Mouse (Mus musculus): ENCODE data around the gene Mef2b.
"Not testable (repeated sequence)": the region's sequence is repeated elsewhere in the genome, so short reads cannot be mapped to it uniquely, and the experiment has no call there.

The Mef2b gene

GRCm38 (mm10) chr8:70179082-70179481 lies 39.6 kb downstream of the Mef2b start:
- no peak for DNase-seq (ENCODE audit: low spot score)

- DNase-seq (ENCODE audit: low spot score), result no peak
Measured at GRCm38 (mm10) chr8:70181212-70181902, 41.8 kb downstream of the Mef2b start.

GRCm38 (mm10) chr8:70181903-70182252 lies 42.4 kb downstream of the Mef2b start:
- no peak for DNase-seq (ENCODE audit: low spot score)

- DNase-seq (ENCODE audit: low spot score), result no peak
Measured at GRCm38 (mm10) chr8:70183194-70183593, 43.7 kb downstream of the Mef2b start.

GRCm38 (mm10) chr8:70188707-70189106 lies 49.2 kb downstream of the Mef2b start:
- no peak for DNase-seq (ENCODE audit: low spot score)

GRCm38 (mm10) chr8:70193238-70193637 lies 53.7 kb downstream of the Mef2b start:
- no peak for DNase-seq (ENCODE audit: low spot score)

- no peak for DNase-seq (ENCODE audit: low spot score)
Measured at GRCm38 (mm10) chr8:70194191-70194590, 54.7 kb downstream of the Mef2b start.

- no peak for DNase-seq (ENCODE audit: low spot score)
Measured at GRCm38 (mm10) chr8:70195762-70196161, 56.3 kb downstream of the Mef2b start.

- no peak for DNase-seq (ENCODE audit: low spot score)
Measured at GRCm38 (mm10) chr8:70197603-70198002, 58.1 kb downstream of the Mef2b start.

GRCm38 (mm10) chr8:70200098-70200681 lies 60.7 kb downstream of the Mef2b start:
- no peak for DNase-seq (ENCODE audit: low spot score)

- DNase-seq (ENCODE audit: low spot score), result no peak
Measured at GRCm38 (mm10) chr8:70201417-70201816, 61.9 kb downstream of the Mef2b start.

GRCm38 (mm10) chr8:70203072-70203471 lies 63.6 kb downstream of the Mef2b start:
- no peak for DNase-seq (ENCODE audit: low spot score)

- DNase-seq (ENCODE audit: low spot score), result no peak
Measured at GRCm38 (mm10) chr8:70204757-70205156, 65.2 kb downstream of the Mef2b start.

GRCm38 (mm10) chr8:70208130-70208529 lies 68.6 kb downstream of the Mef2b start:
- DNase-seq (ENCODE audit: low spot score), result no peak

GRCm38 (mm10) chr8:70210538-70210937 lies 71.0 kb downstream of the Mef2b start:
- no peak for DNase-seq (ENCODE audit: low spot score)

GRCm38 (mm10) chr8:70211275-70211674 lies 71.8 kb downstream of the Mef2b start:
- no peak for DNase-seq (ENCODE audit: low spot score)

GRCm38 (mm10) chr8:70211726-70212111 lies 72.2 kb downstream of the Mef2b start:
- DNase-seq (ENCODE audit: low spot score), result peak; percentile 64

GRCm38 (mm10) chr8:70212112-70213055 lies 72.9 kb downstream of the Mef2b start, which contains the start of gene Slc25a42:
TSS of gene Slc25a42 (minus strand) at chr8:70212305.
- DNase-seq (ENCODE audit: low spot score), result peak; percentile 96

- DNase-seq (ENCODE audit: low spot score), result no peak
Measured at GRCm38 (mm10) chr8:70214411-70214810, 74.9 kb downstream of the Mef2b start.

GRCm38 (mm10) chr8:70215092-70215491 lies 75.6 kb downstream of the Mef2b start:
- no peak for DNase-seq (ENCODE audit: low spot score)

- not testable (repeated sequence) for DNase-seq (ENCODE audit: low spot score)
Measured at GRCm38 (mm10) chr8:70216161-70216560, 76.7 kb downstream of the Mef2b start.

- DNase-seq (ENCODE audit: low spot score), result peak; percentile 57
Measured at GRCm38 (mm10) chr8:70216566-70216965, 77.1 kb downstream of the Mef2b start.
